ENCODE assay signal across 17 mouse cellular contexts in genomic region chr1:42418233-42418632, GRCm38 (mm10).
"Had no signal": no experiment of that assay in that cellular context is flagged by ENCODE, and none has a peak within 500 bp of the region (broad histone marks: within the 10 kb centered on the region; RNA-seq: fewer than 3 reads in every experiment).

No protein-coding gene starts in this region.

- H3K4me1 ChIP-seq: liver, embryonic 13.5 days; liver, embryonic 15.5 days; megakaryocyte, embryonic 14.5 days; stomach, embryonic 15.5 days had no signal

- H3K9me3 ChIP-seq: liver, embryonic 13.5 days; liver, embryonic 15.5 days; midbrain, embryonic 13.5 days; midbrain, embryonic 15.5 days; neural tube, embryonic 12.5 days; stomach, embryonic 15.5 days had no signal

- H3K36me3 ChIP-seq: liver, embryonic 13.5 days; liver, embryonic 15.5 days; midbrain, embryonic 13.5 days; midbrain, embryonic 15.5 days; neural tube, embryonic 12.5 days; stomach, embryonic 15.5 days had no signal

- ATAC-seq: liver, postnatal 0 days; midbrain, embryonic 15.5 days had no signal

- DNase-seq: liver, embryonic 13.5 days; liver, postnatal 0 days; lung, adult 2 months; lung, postnatal 10 days; right cerebral cortex, postnatal 14 days; thymus, adult 2 months; thymus, postnatal 25 days; thymus, postnatal 4 days had no signal

- H3K4me2 ChIP-seq: liver, embryonic 13.5 days; liver, embryonic 15.5 days; midbrain, embryonic 11.5 days; midbrain, embryonic 13.5 days; midbrain, embryonic 15.5 days; neural tube, embryonic 12.5 days; stomach, embryonic 15.5 days had no signal

- H3K27ac ChIP-seq: liver, embryonic 13.5 days; liver, embryonic 15.5 days; macrophage; midbrain, embryonic 15.5 days; neural tube, embryonic 12.5 days; stomach, embryonic 15.5 days; stomach, postnatal 0 days had no signal

- H3K4me3 ChIP-seq: liver, embryonic 13.5 days; liver, embryonic 15.5 days; megakaryocyte, embryonic 14.5 days; midbrain, embryonic 13.5 days; midbrain, embryonic 15.5 days; neural tube, embryonic 12.5 days; stomach, embryonic 15.5 days had no signal

- H3K9ac ChIP-seq: liver, embryonic 13.5 days; liver, embryonic 15.5 days; liver, postnatal 0 days; midbrain, embryonic 13.5 days; midbrain, embryonic 15.5 days; neural tube, embryonic 12.5 days; stomach, embryonic 15.5 days had no signal

- H3K27me3 ChIP-seq: liver, embryonic 13.5 days; liver, embryonic 15.5 days; megakaryocyte, embryonic 14.5 days; midbrain, embryonic 15.5 days; neural tube, embryonic 12.5 days; stomach, embryonic 15.5 days had no signal
